Mouse (Mus musculus) myocyte (in vitro differentiated cells): ENCODE results near the gene Fam169b. TPM values are rescaled to one million over a fixed set of nuclear protein-coding genes. Genes with fewer than 3 reads are reported as not detected.

Source experiments
- H3K27me3 ChIP-seq: one replicate; pipeline ENCODE4 v1.6.1; 2011; ENCODE audit not compliant: control insufficient read depth, insufficient read depth, insufficient read length
- H3K36me3 ChIP-seq: one replicate; pipeline ENCODE4 v1.6.1; 2011; ENCODE audit not compliant: control insufficient read depth, insufficient read depth
- H3K4me2 ChIP-seq: one replicate; pipeline ENCODE4 v1.6.1; 2011; ENCODE audit warnings: low read depth, control low read depth
- H3K4me3 ChIP-seq: one replicate; pipeline ENCODE4 v1.5.1; 2011; ENCODE audit warnings: mild to moderate bottlenecking, control low read depth, moderate library complexity
- H3K79me2 ChIP-seq: one replicate; pipeline ENCODE4 v1.6.1; 2011; ENCODE audit not compliant: control insufficient read depth, insufficient read depth
- H3ac ChIP-seq: one replicate; pipeline ENCODE4 v1.6.1; 2011; ENCODE audit not compliant: control insufficient read depth, insufficient read length
- CEBPB ChIP-seq: IDR thresholded peaks from 2 replicates; pipeline ENCODE4 v1.6.1; 2011; ENCODE audit warnings: mild to moderate bottlenecking, moderate library complexity; ENCODE audit not compliant: poor library complexity, insufficient read depth, severe bottlenecking
- E2F4 ChIP-seq: IDR thresholded peaks from one replicate; pipeline ENCODE4 v1.6.1; 2011; ENCODE audit warnings: mild to moderate bottlenecking, control low read depth, moderate library complexity; ENCODE audit not compliant: insufficient read depth
- MAX ChIP-seq: IDR thresholded peaks from one replicate; pipeline ENCODE4 v1.6.1; 2011; ENCODE audit warnings: low read depth, mild to moderate bottlenecking, control low read depth
- MYOD1 ChIP-seq, 3 experiments: IDR thresholded peaks; one replicate each; pipeline ENCODE4 v1.6.1; 2011; ENCODE audit warnings: control low read depth in 2 of 3, low read depth in 2 of 3, mild to moderate bottlenecking in 2 of 3, moderate library complexity in 1 of 3; ENCODE audit not compliant: insufficient read length in 2 of 3, control insufficient read depth in 1 of 3
- MYOG ChIP-seq, 3 experiments: IDR thresholded peaks; one replicate each; pipeline ENCODE4 v1.6.1; 2011; ENCODE audit warnings: control low read depth in 2 of 3, low read depth in 2 of 3, mild to moderate bottlenecking in 2 of 3; ENCODE audit not compliant: insufficient read length in 2 of 3, control insufficient read depth in 1 of 3, insufficient read depth in 1 of 3
- POLR2A ChIP-seq: IDR thresholded peaks from one replicate; pipeline ENCODE4 v1.6.1; 2011; ENCODE audit warnings: low read depth, mild to moderate bottlenecking, control low read depth, moderate library complexity; ENCODE audit not compliant: insufficient read length
- POLR2AphosphoS2 ChIP-seq: IDR thresholded peaks from one replicate; pipeline ENCODE4 v1.6.1; 2011; ENCODE audit warnings: low read depth, control low read depth; ENCODE audit not compliant: insufficient read length
- REST ChIP-seq: IDR thresholded peaks from one replicate; pipeline ENCODE4 v1.6.1; 2011; ENCODE audit warnings: mild to moderate bottlenecking, control low read depth, moderate library complexity; ENCODE audit not compliant: insufficient read depth, insufficient read length
- SRF ChIP-seq: IDR thresholded peaks from one replicate; pipeline ENCODE4 v1.6.1; 2011; ENCODE audit warnings: low read depth; ENCODE audit not compliant: control insufficient read depth, insufficient read length
- TCF12 ChIP-seq: IDR thresholded peaks from one replicate; pipeline ENCODE4 v1.6.1; 2011; ENCODE audit warnings: mild to moderate bottlenecking, control low read depth; ENCODE audit not compliant: poor library complexity, insufficient read depth, severe bottlenecking
- TCF3 ChIP-seq: IDR thresholded peaks from one replicate; pipeline ENCODE4 v1.6.1; 2011; ENCODE audit warnings: low read depth, control low read depth; ENCODE audit not compliant: insufficient read length
- USF1 ChIP-seq: IDR thresholded peaks from one replicate; pipeline ENCODE4 v1.6.1; 2011; ENCODE audit warnings: low read depth, mild to moderate bottlenecking, control low read depth, moderate library complexity
- polyA plus RNA-seq: library from polyadenylated mRNA; unstranded; fragments of >200 nt; fragmentation: generic; extraction: Trizol; gene quantifications from one replicate; pipeline ENCODE4 v1.2.1, GENCODE M21; 2012; ENCODE audit warnings: missing spikeins

Gene Fam169b
- polyA plus RNA-seq, 1 experiment: 0.79 TPM

GRCm38 (mm10) chr7:68305781-68306575 is 32.3 kb downstream of the Fam169b start:
- H3K27me3 ChIP-seq: no peaks in the 10 kb centered on the region
- no peaks in the 10 kb centered on the region for H3K36me3 ChIP-seq
- no peak overlapping the region for H3ac ChIP-seq
- H3K4me3 ChIP-seq: no peak overlapping the region
- no peaks in the 10 kb centered on the region for H3K79me2 ChIP-seq
- TF ChIP-seq MYOD1 (IDR thresholded peaks at IDR 0.05; ENCODE audit: control insufficient read depth in 1 of 3, insufficient read length in 2 of 3, low read depth in 2 of 3) (no peak), MYOG (IDR thresholded peaks at IDR 0.05; ENCODE audit: control insufficient read depth in 1 of 3, insufficient read depth in 1 of 3, insufficient read length in 2 of 3, low read depth in 2 of 3) (no peak)
- no peak overlapping the region for H3K4me2 ChIP-seq

GRCm38 (mm10) chr7:68306756-68307155 is 33.1 kb downstream of the Fam169b start:
- TF ChIP-seq SRF (no peak), E2F4 (no peak), MYOG (IDR thresholded peaks at IDR 0.05; ENCODE audit: control insufficient read depth in 1 of 3, insufficient read depth in 1 of 3, insufficient read length in 2 of 3, low read depth in 2 of 3) (no peak), USF1 (no peak)
- H3ac ChIP-seq: no peak overlapping the region
- H3K27me3 ChIP-seq: no peaks in the 10 kb centered on the region
- no peak overlapping the region for H3K4me3 ChIP-seq
- H3K4me2 ChIP-seq: no peak overlapping the region
- no peaks in the 10 kb centered on the region for H3K79me2 ChIP-seq
- no peaks in the 10 kb centered on the region for H3K36me3 ChIP-seq

GRCm38 (mm10) chr7:68311469-68311868 is 37.8 kb downstream of the Fam169b start:
- H3K36me3 ChIP-seq: no peaks in the 10 kb centered on the region
- no peaks in the 10 kb centered on the region for H3K27me3 ChIP-seq
- no peaks in the 10 kb centered on the region for H3K79me2 ChIP-seq
- peak overlapping the region; percentile 20 for H3K4me2 ChIP-seq
- H3K4me3 ChIP-seq: no peak overlapping the region
- TF ChIP-seq CEBPB: peak; percentile 90
- peak in 1 of 3 experiments; percentile 45 for TF ChIP-seq MYOG (IDR thresholded peaks at IDR 0.05; ENCODE audit: control insufficient read depth in 1 of 3, insufficient read depth in 1 of 3, insufficient read length in 2 of 3, low read depth in 2 of 3)
- TF ChIP-seq REST: no peak
- TF ChIP-seq MYOD1 (IDR thresholded peaks at IDR 0.05; ENCODE audit: control insufficient read depth in 1 of 3, insufficient read length in 2 of 3, low read depth in 2 of 3): peak in 2 of 3 experiments; percentile 56 to 69
- no peak for TF ChIP-seq USF1
- TF ChIP-seq MAX: no peak
- H3ac ChIP-seq: no peak overlapping the region

GRCm38 (mm10) chr7:68312395-68312794 is 38.8 kb downstream of the Fam169b start:
- H3K4me3 ChIP-seq: no peak overlapping the region
- TF ChIP-seq MYOG (IDR thresholded peaks at IDR 0.05; ENCODE audit: control insufficient read depth in 1 of 3, insufficient read depth in 1 of 3, insufficient read length in 2 of 3, low read depth in 2 of 3): peak in 2 of 3 experiments; percentile 34 to 75
- TF ChIP-seq TCF3: no peak
- peak in 2 of 3 experiments; percentile 92 to 93 for TF ChIP-seq MYOD1 (IDR thresholded peaks at IDR 0.05; ENCODE audit: control insufficient read depth in 1 of 3, insufficient read length in 2 of 3, low read depth in 2 of 3)
- no peak for TF ChIP-seq REST
- no peak for TF ChIP-seq POLR2AphosphoS2
- TF ChIP-seq USF1: no peak

GRCm38 (mm10) chr7:68313038-68313782 is 39.6 kb downstream of the Fam169b start:
- H3K4me3 ChIP-seq: no peak overlapping the region
- H3K4me2 ChIP-seq: peak overlapping the region; percentile 20
- no peaks in the 10 kb centered on the region for H3K79me2 ChIP-seq
- TF ChIP-seq SRF (no peak), REST (no peak), E2F4 (no peak), MYOD1 (IDR thresholded peaks at IDR 0.05; ENCODE audit: control insufficient read depth in 1 of 3, insufficient read length in 2 of 3, low read depth in 2 of 3) (no peak), USF1 (no peak), CEBPB (no peak), POLR2AphosphoS2 (no peak), TCF3 (no peak), MYOG (IDR thresholded peaks at IDR 0.05; ENCODE audit: control insufficient read depth in 1 of 3, insufficient read depth in 1 of 3, insufficient read length in 2 of 3, low read depth in 2 of 3) (no peak), MAX (no peak), TCF12 (no peak), POLR2A (no peak)
- H3ac ChIP-seq: no peak overlapping the region
- no peaks in the 10 kb centered on the region for H3K36me3 ChIP-seq
- no peaks in the 10 kb centered on the region for H3K27me3 ChIP-seq

More at GRCm38 (mm10) chr7:68312395-68312794, 38.8 kb downstream of the Fam169b start:
- Histone ChIP-seq H3K79me2 (no peaks in the 10 kb centered on the region), H3K36me3 (no peaks in the 10 kb centered on the region), H3ac (no peak overlapping the region), H3K27me3 (no peaks in the 10 kb centered on the region), H3K4me2 (peak overlapping the region; percentile 20)
